Mouse (Mus musculus) 416B (cell line): ENCODE measurements around the gene Osbpl11.
A peak's percentile ranks its signal among the peaks of the same experiment; 100 is the strongest.
"Not testable (repeated sequence)": the region's sequence is repeated elsewhere in the genome, so short reads cannot be mapped to it uniquely, and the experiment has no call there.

Source experiments
- DNase-seq: peaks from one replicate; pipeline ENCODE4 v3.0.0; 2011; ENCODE audit warnings: low read depth

Osbpl11 gene

DNA sequence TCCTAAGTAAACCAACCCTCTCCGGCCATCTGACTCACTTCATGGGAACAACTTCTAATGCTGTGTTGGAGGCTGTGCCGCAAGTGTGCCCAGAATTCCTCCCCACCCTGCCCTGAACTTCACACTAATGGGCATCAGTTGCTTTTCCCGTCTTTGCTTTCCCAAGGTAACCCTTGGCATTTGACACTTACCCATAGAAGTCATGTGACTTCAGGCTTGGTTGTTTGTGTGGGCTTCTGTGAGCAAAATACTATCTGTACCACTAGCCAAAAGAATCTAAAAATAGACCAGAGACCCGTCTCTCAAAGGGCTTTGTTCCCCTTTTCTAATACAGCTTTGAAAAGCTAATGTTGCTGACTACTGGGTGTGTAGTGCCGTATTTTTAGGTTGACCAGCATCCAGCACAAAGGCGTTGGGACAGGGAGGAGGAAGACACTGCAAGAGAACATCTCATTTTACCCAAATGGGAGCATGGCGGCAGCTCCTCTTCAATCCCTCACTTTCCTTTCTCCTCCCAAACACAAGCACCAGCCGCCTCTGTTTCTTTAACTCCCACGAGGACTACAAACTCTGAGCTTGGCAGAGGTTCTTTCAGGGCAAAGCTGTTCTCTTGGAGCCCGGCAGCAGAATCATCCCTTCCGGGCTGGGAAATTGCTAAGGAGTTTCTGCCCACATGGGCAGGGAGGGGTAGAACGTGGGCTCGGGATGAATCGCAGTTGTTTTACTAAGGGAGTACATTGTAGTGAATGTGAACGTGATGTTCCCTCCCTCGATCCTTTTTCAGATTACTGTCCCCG lies 6.4 kb upstream of the Osbpl11 start:
- DNase-seq = no peak

DNA sequence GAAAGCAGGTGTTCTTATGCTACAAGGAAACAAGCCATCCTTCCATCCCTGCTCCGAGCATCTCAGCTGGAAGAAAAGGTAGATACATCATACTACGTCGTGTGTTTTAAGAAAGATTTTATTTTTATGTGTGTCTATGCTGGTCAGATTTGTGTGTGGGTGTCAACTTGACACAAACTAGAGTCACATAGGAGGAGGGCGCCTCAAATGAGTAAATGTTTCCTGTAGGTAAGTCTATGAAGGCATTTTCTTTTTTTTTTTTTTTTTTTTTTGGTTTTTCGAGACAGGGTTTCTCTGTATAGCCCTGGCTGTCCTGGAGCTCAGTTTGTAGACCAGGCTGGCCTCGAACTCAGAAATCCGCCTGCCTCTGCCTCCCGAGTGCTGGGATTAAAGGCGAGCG lies 5.6 kb upstream of the Osbpl11 start:
- DNase-seq = not testable (repeated sequence)

DNA sequence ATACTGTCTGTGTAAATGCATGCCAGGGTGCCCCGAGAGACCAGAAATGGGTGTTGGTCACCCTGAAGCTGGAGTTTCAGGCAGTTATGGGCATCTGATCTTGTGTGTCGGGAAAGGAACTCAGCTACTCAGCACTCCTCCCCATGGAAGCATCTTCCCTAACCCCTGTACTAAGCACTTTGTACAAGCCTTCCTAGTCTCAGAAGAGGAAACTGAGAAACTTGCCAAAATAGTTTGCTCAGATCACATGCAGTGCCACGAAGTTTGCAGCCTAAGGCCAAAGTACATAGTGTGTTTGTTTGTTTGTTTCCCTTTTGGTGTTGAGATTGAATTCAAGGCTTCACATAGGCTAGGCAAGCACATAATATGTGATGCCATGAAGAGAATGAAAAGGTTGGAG lies 5.0 kb upstream of the Osbpl11 start:
- DNase-seq = no peak

DNA sequence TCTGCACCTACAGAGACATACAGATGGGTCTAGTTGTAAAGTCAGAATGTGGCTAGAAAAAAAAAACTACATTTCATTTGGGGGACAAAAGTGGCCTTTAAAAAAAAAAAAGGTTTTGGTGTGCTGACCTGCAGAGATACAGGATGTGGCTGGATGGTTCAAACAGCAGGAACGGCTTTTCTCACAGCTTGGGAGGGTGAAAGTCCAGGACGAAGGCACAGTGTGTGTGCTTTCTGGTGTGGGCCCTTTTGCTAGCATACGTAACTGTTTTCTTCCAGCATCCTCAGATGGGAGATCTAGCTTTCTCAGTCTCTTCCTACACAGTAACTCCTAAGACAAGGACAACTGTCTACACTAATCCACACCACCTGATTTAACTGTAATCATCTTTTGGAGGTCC lies 4.1 kb upstream of the Osbpl11 start:
- DNase-seq = no peak

DNA sequence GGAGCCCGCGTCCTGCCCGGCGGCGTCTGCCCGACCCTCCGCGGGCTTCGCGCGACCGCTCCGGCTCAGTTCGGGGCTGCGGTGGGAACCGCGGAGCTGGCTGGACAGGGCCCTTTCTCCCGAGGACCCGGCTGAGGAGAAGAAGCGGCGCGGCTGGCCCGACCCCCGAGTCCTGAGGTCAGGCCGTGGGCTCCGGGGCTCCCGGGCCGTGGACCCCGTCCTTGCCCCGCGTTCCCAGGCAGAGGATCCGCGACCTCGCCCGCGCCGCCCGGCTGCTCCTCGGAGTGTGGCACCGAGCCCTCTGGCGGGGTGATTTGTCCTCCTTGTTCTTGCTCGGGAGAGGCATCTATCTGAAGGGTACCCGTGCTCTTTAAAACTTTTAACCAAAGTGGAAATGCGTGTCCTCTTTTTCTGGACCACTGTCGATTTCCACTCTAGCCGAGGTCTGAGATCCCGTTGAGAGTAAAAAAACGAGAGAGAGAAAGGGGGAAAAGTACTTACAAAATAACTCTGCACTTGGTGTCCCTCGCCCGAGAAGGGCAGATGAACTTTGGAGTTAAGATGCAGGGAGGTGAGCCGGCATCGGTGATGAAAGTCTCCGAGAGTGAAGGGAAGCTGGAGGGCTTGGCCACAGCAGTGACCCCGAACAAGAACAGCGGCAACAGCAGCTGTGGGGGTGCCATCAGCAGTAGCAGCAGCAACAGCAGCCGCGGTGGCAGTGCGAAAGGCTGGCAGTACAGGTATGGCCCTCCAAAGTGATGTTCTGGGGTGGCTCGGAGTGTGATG lies 583 bp downstream of the Osbpl11 start:
- DNase-seq = peak; percentile 50

DNA sequence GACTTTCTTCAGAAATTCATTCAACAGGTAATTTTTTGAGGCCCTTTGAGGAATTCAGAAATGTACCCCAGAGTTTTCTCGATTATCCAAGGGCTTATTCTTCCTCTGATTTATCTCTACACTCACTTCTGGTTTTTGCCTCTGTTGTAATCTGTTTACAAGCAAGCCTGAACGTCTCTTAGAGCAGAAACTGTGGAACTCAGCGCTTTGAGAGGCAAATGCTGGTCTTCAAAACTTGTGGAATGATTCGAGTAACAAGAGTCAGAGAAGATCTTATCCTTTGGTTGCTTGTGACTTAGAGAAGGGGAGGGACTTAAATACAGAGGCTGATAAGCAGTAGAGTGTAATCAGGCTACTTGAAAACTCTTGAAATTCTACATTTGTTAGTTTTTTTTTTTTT lies 1.3 kb downstream of the Osbpl11 start:
- DNase-seq = peak; percentile 68

DNA sequence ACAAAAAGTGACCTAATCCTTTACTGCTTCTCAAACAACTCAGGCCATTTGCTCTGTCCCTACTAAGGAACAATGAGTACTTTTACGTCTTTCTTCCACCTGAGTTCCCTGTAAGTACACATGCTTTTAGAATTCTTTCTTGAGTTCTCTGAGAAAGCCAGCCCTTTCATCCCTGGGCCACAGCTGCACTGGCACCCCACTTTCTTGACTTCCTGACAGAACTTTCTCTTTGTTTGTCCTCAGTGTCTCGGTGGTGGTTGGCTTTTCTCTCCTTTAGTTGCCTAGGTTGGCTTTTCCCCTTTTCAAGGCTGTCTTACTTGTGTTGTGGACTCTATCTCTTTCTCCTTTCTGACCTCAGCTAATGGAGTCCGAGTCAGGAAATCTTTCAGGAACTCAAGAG lies 3.2 kb downstream of the Osbpl11 start:
- no peak for DNase-seq

DNA sequence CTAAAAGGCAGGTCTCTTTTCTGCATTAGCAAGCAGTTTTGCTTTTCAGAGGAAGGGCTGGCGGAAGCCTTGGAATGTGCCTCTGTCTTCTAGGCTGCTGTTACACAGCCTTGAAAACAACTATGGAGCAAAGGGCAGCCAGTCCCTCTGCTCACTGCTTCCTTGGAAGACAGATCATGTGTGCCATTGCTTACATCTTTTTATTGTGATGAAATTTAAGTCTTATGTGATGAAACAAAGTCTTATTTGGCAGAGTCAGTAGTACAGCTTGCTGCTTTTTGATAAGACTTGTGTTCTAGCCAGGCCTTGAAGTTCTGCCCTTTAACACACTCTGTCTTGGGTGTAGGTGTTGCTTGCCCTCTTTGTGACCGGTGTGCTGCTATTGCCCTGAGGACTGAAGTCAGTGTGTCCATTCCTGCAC lies 6.8 kb downstream of the Osbpl11 start:
- DNase-seq = no peak

DNA sequence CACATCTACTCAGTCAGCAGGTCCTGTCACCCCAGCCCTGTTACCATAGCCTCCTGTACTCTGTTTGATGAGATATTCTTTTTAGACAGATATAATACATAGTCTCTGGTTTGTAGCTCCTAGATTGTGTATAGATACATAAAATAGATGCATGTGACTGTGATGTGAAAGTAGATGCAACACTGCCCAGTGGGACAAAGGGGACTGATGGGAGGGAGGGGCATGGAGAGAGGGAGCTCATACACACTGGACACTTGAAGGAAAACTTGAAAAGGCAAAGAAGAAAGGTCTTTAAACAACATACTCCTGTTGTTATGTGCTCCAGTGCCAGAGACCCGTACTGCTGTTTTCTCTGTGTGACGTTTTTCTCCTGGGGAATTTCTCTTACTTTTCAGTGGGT lies 7.4 kb downstream of the Osbpl11 start:
- DNase-seq = no peak

DNA sequence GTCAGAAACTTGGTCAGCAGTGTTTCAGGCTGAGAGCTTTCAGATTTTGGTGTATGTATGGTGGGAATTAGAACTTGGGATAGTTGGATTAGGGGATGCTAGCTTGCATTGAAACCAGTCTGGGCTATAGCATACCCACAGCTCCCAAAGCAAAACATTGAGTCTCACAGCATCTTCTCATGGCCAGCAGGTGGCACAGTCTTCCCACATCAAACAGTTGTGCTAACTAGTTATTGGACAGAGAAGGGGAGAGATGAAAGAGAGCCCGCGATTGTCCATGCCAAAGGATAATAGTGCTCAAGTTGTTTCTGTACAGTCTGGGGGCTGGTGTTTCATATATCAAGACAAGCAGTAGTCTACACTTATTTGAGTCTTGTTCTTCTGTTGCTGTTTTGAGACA lies 8.8 kb downstream of the Osbpl11 start:
- peak; percentile 77 for DNase-seq

DNA sequence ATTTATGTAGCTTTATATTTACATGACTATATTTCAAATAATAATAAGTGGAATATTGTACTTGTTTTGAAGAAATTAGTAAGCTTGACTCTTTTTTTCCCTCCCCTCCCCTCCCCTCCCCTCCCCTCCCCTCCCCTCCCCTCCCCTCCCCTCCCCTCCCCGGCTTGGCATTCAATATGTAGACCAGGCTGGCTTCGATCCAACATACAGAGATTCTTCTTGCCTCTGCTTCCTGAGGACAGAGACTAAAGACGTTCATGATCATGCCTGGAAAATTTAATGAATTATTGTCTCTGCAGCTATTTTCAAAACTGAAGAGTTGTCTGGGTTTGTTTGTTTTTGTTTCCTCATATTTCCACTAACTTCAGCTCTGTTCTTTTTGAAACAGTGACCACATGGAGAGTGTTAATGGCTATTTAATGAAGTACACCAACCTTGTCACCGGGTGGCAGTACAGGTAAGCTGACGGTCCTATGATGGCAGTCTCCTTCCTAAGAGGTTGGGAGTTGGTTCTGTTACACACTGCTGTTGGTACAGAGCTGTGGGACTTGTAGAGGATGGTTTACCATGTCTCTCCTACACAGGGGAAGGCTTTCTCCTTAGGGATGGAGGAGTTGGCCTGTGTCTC lies 10.9 kb downstream of the Osbpl11 start:
- DNase-seq = peak; percentile 81

DNA sequence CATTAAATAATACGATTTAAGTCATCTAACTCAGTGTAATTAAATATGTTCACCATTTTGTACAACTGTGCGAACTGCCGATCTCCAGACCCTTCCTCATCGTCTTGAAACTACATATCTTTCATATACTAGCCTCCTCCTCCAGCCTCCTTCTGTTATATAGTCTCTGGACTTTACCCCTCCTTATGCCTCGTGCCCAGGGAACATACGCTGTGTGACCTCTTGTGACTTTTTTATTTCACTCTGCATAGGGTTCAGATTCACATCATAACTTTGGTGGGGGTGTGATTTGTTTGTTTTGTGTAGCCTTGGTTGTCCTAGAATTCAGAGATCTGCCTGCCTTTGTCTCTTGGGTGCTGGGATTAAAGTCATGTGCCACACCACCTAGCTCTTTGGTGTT lies 11.7 kb downstream of the Osbpl11 start:
- DNase-seq = no peak

DNA sequence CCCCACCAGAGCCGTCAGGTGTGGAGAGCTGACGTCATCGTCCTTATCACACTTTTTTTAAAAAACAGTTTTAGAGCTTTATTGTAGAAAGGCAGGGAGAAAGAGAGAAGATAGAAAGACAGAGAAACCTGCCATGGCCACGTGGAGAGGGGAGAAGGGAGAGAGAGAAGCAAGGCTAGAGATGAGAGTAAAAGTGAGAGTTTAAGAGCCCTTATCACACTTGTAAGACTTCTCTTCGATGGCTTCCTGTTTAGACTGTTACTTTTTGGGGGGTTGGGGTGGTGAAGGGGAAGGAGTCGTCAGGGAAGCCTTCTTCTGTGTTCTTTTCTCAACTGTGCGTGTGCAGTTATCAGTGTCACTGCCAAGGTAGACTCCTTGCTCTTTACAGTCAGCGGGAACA lies 15.7 kb downstream of the Osbpl11 start:
- DNase-seq = no peak

DNA sequence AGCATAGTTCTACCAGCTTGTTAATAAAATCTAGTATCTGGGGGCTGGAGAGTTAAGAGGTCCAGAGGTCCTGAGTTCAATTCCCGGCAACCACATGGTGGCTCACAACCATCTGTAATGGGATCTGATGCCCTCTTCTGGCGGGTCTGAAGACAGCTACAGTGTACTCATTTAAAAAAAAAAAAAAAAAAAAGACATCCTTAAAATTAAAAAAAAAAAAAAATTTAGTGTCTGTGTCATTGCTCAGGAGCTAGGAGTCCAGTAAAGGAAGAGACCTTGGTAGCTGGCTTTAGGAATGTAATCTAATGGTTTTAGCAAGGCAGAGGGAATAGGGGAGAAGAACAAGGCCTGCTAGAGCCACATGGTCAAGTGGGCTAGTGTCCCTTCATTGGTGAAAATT lies 25.9 kb downstream of the Osbpl11 start:
- no peak for DNase-seq

DNA sequence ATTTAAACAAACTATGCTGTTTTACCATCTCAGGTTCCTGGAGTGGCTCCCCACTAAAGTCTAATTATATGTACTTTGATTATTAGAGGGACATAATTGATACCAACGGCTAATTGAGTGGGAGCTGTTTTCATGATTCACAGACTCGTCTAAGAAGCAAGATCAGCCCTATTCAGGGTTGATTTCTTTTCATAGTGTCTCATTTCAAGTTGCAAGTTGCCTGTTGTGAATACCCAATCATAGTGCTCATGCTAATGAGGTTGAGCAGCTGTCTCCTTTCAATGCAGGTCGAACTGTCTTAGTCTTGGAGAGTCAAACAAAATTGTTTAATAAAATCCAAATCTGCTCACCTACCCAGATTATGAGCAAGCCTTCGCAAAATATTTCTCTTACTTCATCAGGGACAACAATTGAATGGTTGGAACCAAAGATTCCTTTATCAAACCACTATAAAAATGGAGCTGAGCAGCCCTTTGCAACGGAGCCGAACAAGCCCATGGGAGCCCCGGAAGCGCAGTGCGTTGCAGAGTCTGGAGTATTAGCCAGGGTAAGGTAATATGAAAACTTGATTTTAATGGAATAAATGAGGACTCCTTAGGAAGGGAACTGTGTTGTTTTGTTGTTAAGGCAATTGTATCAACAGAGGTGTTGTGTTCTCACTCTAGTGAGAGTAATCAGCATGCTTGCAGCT lies 31.6 kb downstream of the Osbpl11 start:
- no peak for DNase-seq

DNA sequence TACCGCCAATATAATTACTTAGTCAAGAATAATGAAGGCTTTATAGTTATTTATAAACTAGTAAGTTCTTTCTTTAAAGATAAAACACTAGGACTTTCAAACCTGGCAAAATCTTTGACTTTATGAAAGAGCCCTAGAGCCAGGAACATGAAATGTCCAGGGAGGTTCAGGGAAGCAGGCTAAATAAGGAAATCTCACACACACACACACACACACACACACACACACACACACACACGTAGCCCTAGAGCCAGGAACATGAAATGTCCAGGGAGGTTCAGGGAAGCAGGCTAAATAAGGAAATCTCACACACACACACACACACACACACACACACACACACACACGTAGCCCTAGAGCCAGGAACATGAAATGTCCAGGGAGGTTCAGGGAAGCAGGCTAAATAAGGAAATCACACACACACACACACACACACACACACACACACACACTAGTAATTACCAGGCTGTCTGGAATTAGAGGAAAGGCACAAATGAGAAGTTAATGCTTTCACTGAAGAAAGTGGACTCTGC lies 32.7 kb downstream of the Osbpl11 start:
- DNase-seq = not testable (repeated sequence)

DNA sequence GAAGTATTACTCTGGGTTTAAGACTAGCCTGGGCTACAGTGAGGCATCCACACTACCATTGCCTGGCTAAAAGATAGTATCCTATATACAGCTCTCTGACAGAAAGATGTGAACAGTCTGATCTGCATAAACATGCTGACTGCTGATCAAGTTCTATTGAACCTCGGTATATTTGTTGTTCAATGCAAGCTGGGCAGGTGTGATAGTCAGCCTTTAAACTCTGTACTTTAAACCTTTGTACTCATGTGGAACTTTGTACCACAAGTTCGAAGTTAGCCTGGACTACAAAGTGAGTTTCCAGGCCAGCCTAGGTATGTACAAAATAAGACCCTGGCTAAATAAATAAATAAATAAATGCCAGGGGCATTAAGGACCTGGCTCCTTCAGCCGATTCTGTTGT lies 37.6 kb downstream of the Osbpl11 start:
- no peak for DNase-seq

DNA sequence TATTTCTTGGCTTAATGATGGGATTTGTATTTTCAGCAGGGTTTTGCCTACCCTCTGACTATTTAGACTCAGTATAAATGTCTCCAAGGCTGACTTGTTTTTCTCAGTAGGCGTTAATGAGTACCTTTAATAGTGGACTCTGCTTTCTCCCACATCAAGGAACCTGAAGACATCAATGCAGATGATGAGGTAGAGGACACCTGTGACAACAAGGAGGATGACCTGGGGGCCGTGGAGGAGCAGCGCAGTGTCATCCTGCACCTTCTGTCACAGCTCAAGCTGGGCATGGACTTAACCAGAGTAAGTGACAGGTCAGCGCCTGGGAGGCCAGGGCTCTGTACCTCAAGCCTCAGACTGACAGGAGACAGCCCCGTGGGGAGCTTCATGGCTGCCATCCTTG lies 39.5 kb downstream of the Osbpl11 start:
- no peak for DNase-seq

DNA sequence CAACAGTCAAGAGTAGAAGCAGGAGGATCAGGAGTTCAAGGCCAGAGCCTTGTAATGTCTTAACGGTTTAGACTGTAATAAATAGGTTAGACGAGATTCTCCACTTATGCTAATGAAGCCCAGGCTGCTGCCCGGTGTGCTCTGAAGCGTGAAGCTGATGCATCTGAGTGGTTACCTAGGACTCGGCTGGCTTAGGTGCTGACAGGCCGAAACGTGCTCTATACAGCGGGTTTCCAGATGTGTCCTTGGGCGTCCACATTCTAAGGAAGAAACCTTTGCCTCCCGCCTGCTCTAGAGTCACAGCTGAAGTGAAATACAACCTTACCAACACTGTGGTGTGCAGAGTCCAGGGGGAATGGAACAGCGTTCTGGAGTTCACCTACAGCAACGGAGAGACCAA lies 49.3 kb downstream of the Osbpl11 start:
- DNase-seq = no peak

DNA sequence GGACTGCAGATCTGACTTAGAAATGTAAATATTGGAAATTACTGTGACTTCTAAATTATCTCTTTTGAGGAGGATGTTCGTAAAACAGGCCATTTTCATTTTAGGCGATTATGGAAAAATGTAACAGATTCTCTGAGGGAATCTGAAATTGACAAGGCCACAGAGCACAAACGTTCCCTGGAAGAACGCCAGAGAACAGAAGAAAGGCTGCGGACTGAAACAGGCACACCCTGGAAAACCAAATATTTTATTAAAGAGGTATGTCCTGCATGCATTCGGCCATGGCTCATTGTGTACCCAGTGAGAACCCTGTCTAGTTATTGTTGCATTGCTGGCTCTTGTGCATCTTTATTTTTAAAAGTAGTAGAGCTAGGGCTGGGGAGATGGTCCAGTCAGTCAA lies 51.3 kb downstream of the Osbpl11 start:
- no peak for DNase-seq

DNA sequence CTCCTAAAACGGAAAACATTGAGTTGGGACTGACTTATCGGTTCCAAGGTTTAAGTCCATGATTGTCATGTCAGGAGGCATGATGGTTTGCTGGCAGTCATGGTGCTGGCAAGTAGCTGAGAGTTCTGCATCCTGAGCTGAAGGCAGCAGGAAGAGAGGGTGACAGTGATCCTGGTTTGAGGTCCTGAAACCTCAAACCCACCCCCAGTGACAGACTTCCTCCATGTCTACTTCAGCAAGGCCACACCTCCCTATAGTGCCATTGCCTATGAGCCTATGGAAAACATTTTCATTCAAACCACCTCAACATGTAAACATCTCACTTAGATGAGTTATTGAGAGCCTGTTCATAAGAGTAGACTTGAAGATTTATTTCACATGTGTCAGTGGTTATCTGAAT lies 54.4 kb downstream of the Osbpl11 start:
- peak; percentile 72 for DNase-seq

DNA sequence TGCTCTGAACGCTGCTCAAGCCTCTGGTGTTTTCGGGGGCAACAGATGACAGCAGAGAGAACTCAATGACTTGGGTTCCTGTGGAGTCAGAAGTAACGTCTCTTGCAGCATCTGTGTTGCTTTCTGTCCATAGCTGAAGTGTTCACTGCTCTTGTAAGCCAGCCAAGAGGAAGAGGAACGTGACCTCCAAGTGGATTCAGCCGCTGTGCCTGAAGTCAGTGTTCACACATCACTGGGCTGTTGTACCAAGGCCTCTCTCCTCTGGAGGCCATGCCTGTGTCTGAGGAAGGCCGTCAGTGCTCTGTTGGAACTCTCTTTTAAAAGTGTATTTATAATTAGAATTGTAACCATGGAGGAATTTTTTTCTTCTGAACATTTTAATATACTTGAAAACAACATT lies 57.2 kb downstream of the Osbpl11 start:
- DNase-seq = peak; percentile 44
